In genomic region chr1:84935668-84936067, GRCm38 (mm10) we compare ENCODE assay signal across 8 mouse cellular contexts. TPM values are rescaled to one million over a fixed set of nuclear protein-coding genes. Genes with fewer than 3 reads are reported as not detected.
DNase-seq lines count a peak whose midpoint lies in the region; ATAC-seq and TF ChIP-seq lines count a peak whose summit lies in the region.

No protein-coding gene starts in this region.

- no peak for TF ChIP-seq CTCF in hindbrain, postnatal 0 days (IDR thresholded peaks at IDR 0.05; ENCODE audit: low read depth)

- no peak overlapping the region for H3K4me3 ChIP-seq in hindbrain, embryonic 14.5 days (replicated peaks; ENCODE audit: low read length)
- no peak overlapping the region for H3K4me3 ChIP-seq in hindbrain, embryonic 10.5 days
- peak overlapping the region; percentile 47 for H3K4me3 ChIP-seq in hindbrain, postnatal 0 days (ENCODE audit: low read length)

- DNase-seq in hindbrain, embryonic 14.5 days (ENCODE audit: low spot score) = peak; percentile 32
- no peak for DNase-seq in hindbrain, embryonic 10.5 days (ENCODE audit: low spot score)
- peak; percentile 64 for DNase-seq in adipocyte (ENCODE audit: low spot score)
- peak; percentile 69 for DNase-seq in hindbrain, postnatal 0 days (ENCODE audit: low spot score)
- peak; percentile 87 to 88 for DNase-seq in left cerebral cortex, postnatal 36 days (ENCODE audit: low spot score in 2 of 2)
- DNase-seq in right cerebral cortex, postnatal 10 days (ENCODE audit: low spot score in 2 of 2) = peak; percentile 92 to 94
- DNase-seq in embryo, embryonic 11 days = no peak

- no peaks in the 10 kb centered on the region for H3K9me3 ChIP-seq in hindbrain, embryonic 14.5 days (ENCODE audit: control insufficient read depth, low read length)
- no peaks in the 10 kb centered on the region for H3K9me3 ChIP-seq in hindbrain, embryonic 10.5 days
- H3K9me3 ChIP-seq in hindbrain, postnatal 0 days (ENCODE audit: low read length) = no peaks in the 10 kb centered on the region

- H3K4me2 ChIP-seq in hindbrain, embryonic 14.5 days (replicated peaks) = peak overlapping the region; percentile 73; the same call in 1 of the 2 replicates
- peak overlapping the region; percentile 65 for H3K4me2 ChIP-seq in hindbrain, postnatal 0 days (ENCODE audit: low read depth, low read length)

- H3K36me3 ChIP-seq in hindbrain, embryonic 14.5 days (replicated peaks; ENCODE audit: control insufficient read depth, insufficient read depth) = no peaks in the 10 kb centered on the region
- no peaks in the 10 kb centered on the region for H3K36me3 ChIP-seq in hindbrain, embryonic 10.5 days
- no peaks in the 10 kb centered on the region for H3K36me3 ChIP-seq in hindbrain, postnatal 0 days (ENCODE audit: insufficient read depth, low read length)

- no peaks in the 10 kb centered on the region for H3K27me3 ChIP-seq in hindbrain, embryonic 14.5 days (ENCODE audit: control insufficient read depth, insufficient read depth, low read length)
- peaks cover 20% of the 10 kb centered on the region for H3K27me3 ChIP-seq in hindbrain, embryonic 10.5 days (ENCODE audit: insufficient read depth, poor library complexity, severe bottlenecking)
- no peaks in the 10 kb centered on the region for H3K27me3 ChIP-seq in hindbrain, postnatal 0 days (ENCODE audit: insufficient read depth, low read length)

- peaks cover 5% of the 10 kb centered on the region; the same call in 1 of the 2 replicates for H3K4me1 ChIP-seq in hindbrain, embryonic 14.5 days (replicated peaks; ENCODE audit: control insufficient read depth, insufficient read depth, low read length)
- 0 out of 2 replicates have a peak, but pooled peaks cover 4% of the 10 kb centered on the region for H3K4me1 ChIP-seq in hindbrain, embryonic 10.5 days (replicated peaks)
- H3K4me1 ChIP-seq in hindbrain, postnatal 0 days (ENCODE audit: insufficient read depth, low read length) = no peaks in the 10 kb centered on the region

- H3K9ac ChIP-seq in hindbrain, embryonic 14.5 days = 0 out of 2 replicates have a peak overlapping the region, but pooled peaks have one; percentile 90
- no peak overlapping the region for H3K9ac ChIP-seq in hindbrain, postnatal 0 days (replicated peaks; ENCODE audit: low read length)

- H3K27ac ChIP-seq in hindbrain, embryonic 14.5 days = no peak overlapping the region
- H3K27ac ChIP-seq in hindbrain, embryonic 10.5 days = no peak overlapping the region
- H3K27ac ChIP-seq in hindbrain, postnatal 0 days = peak overlapping the region; percentile 95; the same call in 1 of the 2 replicates

- intact Hi-C loops in left cerebral cortex, postnatal 36 days (cut with DNase I) = no loop called here

- ATAC-seq in hindbrain, embryonic 14.5 days (ENCODE audit: low FRiP score) = no peak
- peak; percentile 92 for ATAC-seq in common myeloid progenitor, adult 5-6 weeks (replicated peaks; ENCODE audit: low read depth, poor library complexity, severe bottlenecking)
- no peak for ATAC-seq in hindbrain, postnatal 0 days

- WGBS in hindbrain, embryonic 14.5 days = 70% methylated on average over 9 of the region's 9 CpGs
- WGBS in hindbrain, embryonic 10.5 days = 80% methylated on average over 9 of the region's 9 CpGs
- WGBS in hindbrain, postnatal 0 days = 38% methylated on average over 9 of the region's 9 CpGs

RNA-seq across cellular contexts. Expression of gene Slc16a14, which starts 0.7 kb away (rescaled TPM):
- 12.0 and 12.4 TPM in 2 replicates for polyA plus RNA-seq in hindbrain, embryonic 14.5 days (2014; fragmentation: Nextera tagmentation; extraction: Ambion mirVana)
- 1.3 and 3.7 TPM in 2 replicates for polyA plus RNA-seq in hindbrain, embryonic 10.5 days (2016; fragmentation: Nextera tagmentation; extraction: Ambion mirVana)
- not detected in 2 replicates for total RNA-seq in common myeloid progenitor, adult 5-6 weeks (2017)
- 15.7 and 20.3 TPM in 2 replicates for total RNA-seq in hindbrain, postnatal 0 days (2014; rRNA removed)
- 14.5 and 16.2 TPM in 2 replicates for polyA plus RNA-seq in hindbrain, postnatal 0 days (2015; fragmentation: Nextera tagmentation; extraction: Ambion mirVana)
- 10 to 100 TPM; 13.9 to 15.6 TPM for total RNA-seq in left cerebral cortex, postnatal 36 days (2021)

Comparison
In these comparisons a context has a peak if more than half of its experiments do, and no peak if none do; other contexts are left out.
1. DNase-seq: peak in hindbrain, embryonic 14.5 days (single experiment), adipocyte (single experiment), hindbrain, postnatal 0 days (single experiment), left cerebral cortex, postnatal 36 days (2 of 2) and right cerebral cortex, postnatal 10 days (2 of 2); none in hindbrain, embryonic 10.5 days (single experiment) and embryo, embryonic 11 days (single experiment).
2. RNA of gene Slc16a14, which starts 0.7 kb away (total RNA-seq): 15.7 to 20.3 TPM in hindbrain, postnatal 0 days and 13.9 to 15.6 TPM in left cerebral cortex, postnatal 36 days; not detected in common myeloid progenitor, adult 5-6 weeks; every median in the first group is over 10 times any median in the second.